Mouse (Mus musculus) NIH3T3 (cell line): ENCODE measurements around the gene Kif18b.

ENCODE experiments used
- DNase-seq: peaks from one replicate; pipeline ENCODE4 v3.0.0-alpha.2; 2012; ENCODE audit warnings: low read depth

Gene Kif18b

GRCm38 (mm10) chr11:102880585-102881313 is 44.2 kb downstream of the Kif18b start, which contains the start of the genes Eftud2 and Ccdc103:
Gene Eftud2 (minus strand): TSS chr11:102880985.
Gene Ccdc103 (plus strand): TSS chr11:102881204.
- DNase-seq = peak; percentile 94

- DNase-seq = no peak
These were observed 45.4 kb downstream of the Kif18b start for GRCm38 (mm10) chr11:102879558-102879957.

GRCm38 (mm10) chr11:102874801-102875334 is 50.1 kb downstream of the Kif18b start:
- no peak for DNase-seq

- DNase-seq = peak; percentile 93
These were observed 60.7 kb downstream of the Kif18b start for GRCm38 (mm10) chr11:102864272-102864671.

- no peak for DNase-seq
These were observed 65.0 kb downstream of the Kif18b start for GRCm38 (mm10) chr11:102859933-102860332.

GRCm38 (mm10) chr11:102858951-102859350 is 66.0 kb downstream of the Kif18b start:
- no peak for DNase-seq

GRCm38 (mm10) chr11:102855941-102856340 is 69.0 kb downstream of the Kif18b start:
- no peak for DNase-seq
